Mouse (Mus musculus) intestine, postnatal 0 days (tissue): Measurements from ENCODE around the gene Snap29. TPM values are rescaled to one million over a fixed set of nuclear protein-coding genes. Genes with fewer than 3 reads are reported as not detected.
A peak's percentile ranks its signal among the peaks of the same experiment; 100 is the strongest.

ENCODE experiments used
- ATAC-seq: fragments of 200-750 bp; cut with Nextera tagmentation; 2 replicates; pipeline ENCODE4 v1.8.0; 2017; ENCODE audit warnings: mild to moderate bottlenecking, moderate TSS enrichment, moderate library complexity
- H3K27ac ChIP-seq: fragments of 300-500 bp; sonication (generic); 2 replicates; pipeline ENCODE4 v1.5.1; 2014; ENCODE audit warnings: mild to moderate bottlenecking, low read depth, low read length, moderate library complexity
- H3K27me3 ChIP-seq: fragments of 300-500 bp; sonication (generic); replicated peaks from 2 replicates; pipeline ENCODE4 v1.6.1; 2014; ENCODE audit warnings: low read length, mixed read lengths; ENCODE audit not compliant: control insufficient read depth, insufficient read depth
- H3K36me3 ChIP-seq: fragments of 300-500 bp; sonication (generic); 2 replicates; pipeline ENCODE4 v1.6.1; 2014; ENCODE audit warnings: mild to moderate bottlenecking, moderate library complexity; ENCODE audit not compliant: control insufficient read depth, insufficient read depth
- H3K4me1 ChIP-seq: fragments of 300-500 bp; sonication (generic); replicated peaks from 2 replicates; pipeline ENCODE4 v1.6.1; 2014; ENCODE audit warnings: antibody characterized with exemption, low read length, mixed read lengths; ENCODE audit not compliant: control insufficient read depth, insufficient read depth
- H3K4me2 ChIP-seq: fragments of 300-500 bp; sonication (generic); replicated peaks from 2 replicates; pipeline ENCODE4 v1.6.1; 2014; ENCODE audit warnings: low read depth, mild to moderate bottlenecking, moderate library complexity
- H3K4me3 ChIP-seq: fragments of 300-500 bp; sonication (generic); 2 replicates; pipeline ENCODE4 v1.5.1; 2014; ENCODE audit warnings: low read depth, low read length
- H3K9ac ChIP-seq: fragments of 300-500 bp; sonication (generic); 2 replicates; pipeline ENCODE4 v1.6.1; 2014; ENCODE audit warnings: mild to moderate bottlenecking, low read depth, low read length
- H3K9me3 ChIP-seq: fragments of 300-500 bp; sonication (generic); 2 replicates; pipeline ENCODE4 v1.6.1; 2016; ENCODE audit warnings: mixed run types; ENCODE audit not compliant: control insufficient read depth
- CTCF ChIP-seq: sonication (generic); IDR thresholded peaks from 2 replicates; pipeline ENCODE4 v1.5.1; 2016; ENCODE audit warnings: low read depth, mild to moderate bottlenecking, control low read depth, antibody characterized with exemption, moderate library complexity
- WGBS: fragments of 180-500 bp; shearing (Covaris S2); extraction: QIAGEN DNeasy Blood & Tissue Kit; methylation state at CpG from one replicate; pipeline ENCODE4 v1.1.7; 2014; 5-methylcytosine and 5-hydroxymethylcytosine counted together
- polyA plus RNA-seq: library from polyadenylated mRNA; unstranded; fragments of >200 nt; fragmentation: Nextera tagmentation; extraction: Ambion mirVana; gene quantifications from 2 replicates; pipeline ENCODE4 v1.2.1, GENCODE M21; 2015

Gene Snap29
- polyA plus RNA-seq: 15.5 and 16.8 TPM in 2 replicates

- TF ChIP-seq CTCF: peak; percentile 12; the same call in 1 of the 2 replicates
- H3K9ac ChIP-seq: peak within 1 kb of the TSS; percentile 67
- WGBS: under 1% methylated on average over 65 of the region's 69 CpGs
- peak within 1 kb of the TSS; percentile 83 for H3K27ac ChIP-seq
- peak within 1 kb of the TSS; percentile 82 for H3K4me2 ChIP-seq
- no peaks in the 10 kb centered on the region for H3K27me3 ChIP-seq
- ATAC-seq: peak; percentile 97
- no peaks in the 10 kb centered on the region for H3K9me3 ChIP-seq
- H3K4me3 ChIP-seq: peak within 1 kb of the TSS; percentile 75
- H3K36me3 ChIP-seq: no peaks in the 10 kb centered on the region
- peaks cover 3% of the 10 kb centered on the region; the same call in 1 of the 2 replicates for H3K4me1 ChIP-seq
Measured at GRCm38 (mm10) chr16:17405736-17406443, at the start of gene Snap29, which contains the start of gene Pi4ka. TSS of gene Snap29 (plus strand) at chr16:17405986. TSS of gene Pi4ka (minus strand) at chr16:17406314.

DNA sequence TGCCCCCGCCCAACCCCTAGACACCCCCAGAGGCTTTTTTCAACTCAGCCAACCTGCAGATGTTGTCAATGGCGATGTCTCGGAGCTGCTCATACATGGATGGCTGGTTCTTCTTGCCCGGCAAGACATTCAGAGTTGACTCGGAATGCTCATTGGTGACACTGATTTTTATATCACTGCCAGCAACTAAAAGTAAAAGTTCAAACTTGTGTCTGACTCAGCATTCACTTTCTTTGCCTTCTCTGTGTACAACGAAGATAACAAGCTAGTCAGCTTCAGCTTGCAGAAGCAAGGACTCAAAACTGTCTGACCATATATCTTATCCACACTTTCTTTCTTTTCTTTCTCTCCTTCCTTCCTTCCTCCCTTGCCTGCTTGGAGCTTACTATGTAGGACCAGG lies 49.8 kb upstream of the Snap29 start:
- H3K9me3 ChIP-seq: no peaks in the 10 kb centered on the region
- no peaks in the 10 kb centered on the region for H3K4me1 ChIP-seq
- no peak overlapping the region for H3K9ac ChIP-seq
- no peak overlapping the region for H3K4me3 ChIP-seq
- peaks cover 55% of the 10 kb centered on the region for H3K36me3 ChIP-seq
- H3K27ac ChIP-seq: no peak overlapping the region
- WGBS: 85% methylated on average over 6 of the region's 6 CpGs
- TF ChIP-seq CTCF: no peak
- H3K27me3 ChIP-seq: no peaks in the 10 kb centered on the region
- H3K4me2 ChIP-seq: no peak overlapping the region
- no peak for ATAC-seq

DNA sequence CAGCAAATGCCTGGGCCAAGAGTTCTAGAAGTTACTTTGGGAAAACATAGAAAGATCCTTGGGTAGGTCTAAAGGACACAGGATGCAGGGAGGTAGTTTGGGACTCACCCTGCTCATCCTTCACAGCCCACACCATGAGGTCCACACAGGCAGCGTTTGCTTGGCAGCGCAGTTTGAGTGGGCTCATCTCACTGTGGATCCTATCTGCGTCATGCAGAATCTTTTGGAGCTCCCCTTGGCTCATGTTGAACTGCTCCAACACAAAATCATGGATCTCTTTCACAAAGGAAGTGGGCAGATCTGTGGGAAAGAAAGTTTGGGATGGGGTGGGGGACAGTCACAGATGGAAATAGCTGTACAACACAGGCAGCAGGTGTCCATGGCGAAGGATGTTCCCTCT lies 47.0 kb upstream of the Snap29 start:
- WGBS: 96% methylated on average over 4 of the region's 4 CpGs
- H3K36me3 ChIP-seq: peaks cover 45% of the 10 kb centered on the region
- no peak overlapping the region for H3K27ac ChIP-seq
- ATAC-seq: no peak
- H3K4me2 ChIP-seq: no peak overlapping the region
- H3K9me3 ChIP-seq: no peaks in the 10 kb centered on the region
- no peaks in the 10 kb centered on the region for H3K4me1 ChIP-seq
- TF ChIP-seq CTCF: no peak
- no peaks in the 10 kb centered on the region for H3K27me3 ChIP-seq
- no peak overlapping the region for H3K4me3 ChIP-seq
- no peak overlapping the region for H3K9ac ChIP-seq

DNA sequence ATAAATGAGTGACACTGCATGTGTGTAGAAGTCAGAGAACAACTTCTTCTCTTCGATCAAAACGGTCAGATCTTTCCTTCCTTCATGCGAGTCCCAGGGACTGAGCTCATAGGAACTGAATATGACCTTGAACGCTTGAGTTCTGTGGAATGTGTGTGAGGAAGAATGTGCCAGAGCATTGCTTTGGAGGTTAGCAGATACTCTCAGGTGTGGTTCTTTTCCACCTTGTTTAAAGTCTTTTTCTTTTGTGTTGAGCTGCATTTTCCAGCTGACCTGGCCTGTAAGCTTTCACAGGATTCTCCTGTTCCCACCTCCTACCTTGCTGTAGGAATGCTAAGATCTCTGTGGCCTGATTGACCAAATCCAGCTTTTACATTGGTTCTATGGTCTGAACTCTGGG lies 23.5 kb upstream of the Snap29 start:
- 88% methylated on average over 4 of the region's 4 CpGs for WGBS
- no peak for ATAC-seq
- Histone ChIP-seq H3K4me3 (no peak overlapping the region), H3K4me1 (no peaks in the 10 kb centered on the region), H3K27ac (no peak overlapping the region), H3K4me2 (no peak overlapping the region), H3K9me3 (no peaks in the 10 kb centered on the region), H3K27me3 (no peaks in the 10 kb centered on the region), H3K36me3 (peaks cover 28% of the 10 kb centered on the region), H3K9ac (no peak overlapping the region)
- TF ChIP-seq CTCF: no peak

DNA sequence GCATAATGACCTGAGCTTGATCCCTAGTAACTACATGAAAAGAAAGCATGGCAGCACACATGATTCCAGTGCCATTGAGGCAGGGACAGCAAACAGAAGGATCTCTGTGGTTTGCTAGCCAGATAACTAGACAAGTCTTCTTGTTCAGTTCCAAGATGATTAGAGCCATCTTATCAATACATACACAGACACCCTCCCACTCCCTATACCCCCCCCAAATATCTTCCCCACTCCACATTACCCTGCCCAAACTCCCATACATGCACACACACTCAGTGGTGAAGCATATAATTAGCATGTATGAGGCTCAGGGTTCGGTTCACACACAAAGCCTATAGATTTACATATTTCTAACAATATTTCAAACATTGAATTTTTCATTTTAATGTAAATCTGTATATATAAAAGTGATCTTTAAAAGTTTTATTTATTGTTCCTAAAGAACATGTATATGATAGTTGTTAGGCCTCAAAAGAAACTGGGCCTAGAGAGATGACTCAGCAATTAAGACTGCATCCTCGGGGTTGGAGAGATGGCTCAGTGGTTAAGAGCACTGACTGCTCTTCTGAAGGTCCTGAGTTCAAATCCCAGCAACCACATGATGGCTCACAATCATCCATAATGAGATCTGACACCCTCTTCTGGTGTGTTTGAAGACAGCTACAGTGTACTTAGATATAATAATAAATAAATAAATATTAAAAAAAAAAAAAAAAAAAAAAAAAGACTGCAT lies 22.0 kb upstream of the Snap29 start:
- ATAC-seq: no peak
- no peaks in the 10 kb centered on the region for H3K9me3 ChIP-seq
- peaks cover 25% of the 10 kb centered on the region for H3K36me3 ChIP-seq
- no peaks in the 10 kb centered on the region for H3K27me3 ChIP-seq
- no peak overlapping the region for H3K27ac ChIP-seq
- H3K4me3 ChIP-seq: no peak overlapping the region
- no peak overlapping the region for H3K9ac ChIP-seq
- TF ChIP-seq CTCF: no peak
- WGBS: 89% methylated on average over 2 of the region's 2 CpGs
- no peak overlapping the region for H3K4me2 ChIP-seq
- H3K4me1 ChIP-seq: no peaks in the 10 kb centered on the region

DNA sequence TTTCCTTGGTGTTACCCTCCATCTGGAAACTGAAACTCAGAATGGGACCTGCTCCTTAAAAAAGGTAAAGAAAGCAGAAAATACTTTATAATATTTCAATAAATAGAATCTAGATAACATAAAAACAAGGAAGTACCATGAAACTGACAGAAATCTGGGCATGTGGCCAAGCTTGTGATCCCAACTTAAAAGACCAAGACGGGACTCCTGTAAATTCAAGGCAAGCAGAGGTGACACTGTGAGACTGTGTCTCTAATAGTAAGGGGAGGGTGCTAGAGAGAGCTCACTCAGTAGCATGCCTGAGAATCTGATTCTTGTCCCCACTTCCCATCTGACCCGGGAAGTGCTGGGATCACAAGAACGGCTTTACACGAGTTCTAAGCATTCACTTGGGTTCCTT lies 13.0 kb upstream of the Snap29 start:
- ATAC-seq: no peak
- H3K27ac ChIP-seq: no peak overlapping the region
- H3K4me2 ChIP-seq: no peak overlapping the region
- 45% methylated on average over 4 of the region's 4 CpGs for WGBS
- no peak overlapping the region for H3K4me3 ChIP-seq
- H3K36me3 ChIP-seq: no peaks in the 10 kb centered on the region
- no peak overlapping the region for H3K9ac ChIP-seq
- no peak for TF ChIP-seq CTCF
- no peaks in the 10 kb centered on the region for H3K4me1 ChIP-seq
- H3K9me3 ChIP-seq: no peaks in the 10 kb centered on the region
- H3K27me3 ChIP-seq: no peaks in the 10 kb centered on the region
